Mouse (Mus musculus) embryonic facial prominence, embryonic 11.5 days (tissue): ENCODE results near the gene Uaca. TPM values are rescaled to one million over a fixed set of nuclear protein-coding genes. Genes with fewer than 3 reads are reported as not detected.

Experiments
- ATAC-seq: fragments of 200-750 bp; cut with Nextera tagmentation; replicated peaks from 2 replicates; pipeline ENCODE4 v1.8.0; 2017; ENCODE audit warnings: low read depth; ENCODE audit not compliant: insufficient number of reproducible peaks, low FRiP score, low TSS enrichment
- DNase-seq: peaks from one replicate; pipeline ENCODE4 v3.0.0-alpha.2; 2015; ENCODE audit warnings: low spot score
- H3K27ac ChIP-seq: fragments of 300-500 bp; sonication (generic); replicated peaks from 2 replicates; pipeline ENCODE4 v1.5.1; 2014; ENCODE audit warnings: mild to moderate bottlenecking, low read depth, low read length, control low read depth
- H3K27me3 ChIP-seq: fragments of 300-500 bp; sonication (generic); 2 replicates; pipeline ENCODE4 v1.6.1; 2014; ENCODE audit warnings: mild to moderate bottlenecking, low read length, moderate library complexity, mixed read lengths; ENCODE audit not compliant: control insufficient read depth, insufficient read depth
- H3K36me3 ChIP-seq: fragments of 300-500 bp; sonication (generic); replicated peaks from 2 replicates; pipeline ENCODE4 v1.6.1; 2014; ENCODE audit warnings: low read depth, mild to moderate bottlenecking, low read length, moderate library complexity, mixed read lengths; ENCODE audit not compliant: control insufficient read depth, insufficient read depth
- H3K4me1 ChIP-seq: fragments of 300-500 bp; sonication (generic); 2 replicates; pipeline ENCODE4 v1.6.1; 2014; ENCODE audit warnings: low read length, mixed read lengths; ENCODE audit not compliant: control insufficient read depth, insufficient read depth
- H3K4me2 ChIP-seq: fragments of 300-500 bp; sonication (generic); 2 replicates; pipeline ENCODE4 v1.6.1; 2014; ENCODE audit warnings: low read depth, mild to moderate bottlenecking, control low read depth, low read length, moderate library complexity
- H3K4me3 ChIP-seq: fragments of 300-500 bp; sonication (generic); 2 replicates; pipeline ENCODE4 v1.5.1; 2014; ENCODE audit warnings: low read depth, low read length, control low read depth
- H3K9ac ChIP-seq: fragments of 300-500 bp; sonication (generic); replicated peaks from 2 replicates; pipeline ENCODE4 v1.6.1; 2014; ENCODE audit warnings: mild to moderate bottlenecking, control low read depth, low read length
- H3K9me3 ChIP-seq: fragments of 300-500 bp; sonication (generic); replicated peaks from 2 replicates; pipeline ENCODE4 v1.6.1; 2016; ENCODE audit warnings: mild to moderate bottlenecking, low read length, inconsistent platforms, mixed read lengths; ENCODE audit not compliant: control insufficient read depth
- WGBS: fragments of 180-500 bp; shearing (Covaris S2); extraction: QIAGEN DNeasy Blood & Tissue Kit; methylation state at CpG from one replicate; pipeline ENCODE4 v1.1.7; 2014; 5-methylcytosine and 5-hydroxymethylcytosine counted together
- polyA plus RNA-seq: library from polyadenylated mRNA; unstranded; fragments of >200 nt; fragmentation: Nextera tagmentation; extraction: Ambion mirVana; gene quantifications from 2 replicates; pipeline ENCODE4 v1.2.1, GENCODE M21; 2014

Uaca gene
- polyA plus RNA-seq: 22.1 and 22.8 TPM in 2 replicates

GRCm38 (mm10) chr9:60794210-60794840 is at the start of gene Uaca:
Gene Uaca (plus strand): TSS chr9:60794542.
- H3K9me3 ChIP-seq: no peaks in the 10 kb centered on the region
- H3K9ac ChIP-seq: peak within 1 kb of the TSS; percentile 73

GRCm38 (mm10) chr9:60744971-60745370 is 49.4 kb upstream of the Uaca start:
- no peak overlapping the region for H3K4me2 ChIP-seq
- H3K27me3 ChIP-seq: no peaks in the 10 kb centered on the region
- WGBS: 56% methylated on average over 4 of the region's 4 CpGs
- H3K27ac ChIP-seq: no peak overlapping the region
- no peak for ATAC-seq
- no peak for DNase-seq
- H3K36me3 ChIP-seq: no peaks in the 10 kb centered on the region
- H3K9me3 ChIP-seq: no peaks in the 10 kb centered on the region
- H3K9ac ChIP-seq: no peak overlapping the region
- H3K4me3 ChIP-seq: no peak overlapping the region
- H3K4me1 ChIP-seq: no peaks in the 10 kb centered on the region

More at GRCm38 (mm10) chr9:60794210-60794840, at the start of gene Uaca:
- ATAC-seq (peak; percentile 96), DNase-seq (peak; percentile 97)
- peak within 1 kb of the TSS; percentile 80 for H3K4me3 ChIP-seq
- peaks cover 4% of the 10 kb centered on the region; the same call in 1 of the 2 replicates for H3K4me1 ChIP-seq
- WGBS: under 1% methylated on average over 45 of the region's 45 CpGs
- H3K27ac ChIP-seq: peak within 1 kb of the TSS; percentile 67
- H3K4me2 ChIP-seq: peak within 1 kb of the TSS; percentile 95
- H3K27me3 ChIP-seq: no peaks in the 10 kb centered on the region
- H3K36me3 ChIP-seq: no peaks in the 10 kb centered on the region

- no peak overlapping the region for H3K4me2 ChIP-seq
- ATAC-seq (no peak), DNase-seq (no peak)
- WGBS: 62% methylated on average over 6 of the region's 6 CpGs
- no peaks in the 10 kb centered on the region for H3K36me3 ChIP-seq
- no peak overlapping the region for H3K27ac ChIP-seq
- H3K9ac ChIP-seq: no peak overlapping the region
- H3K27me3 ChIP-seq: no peaks in the 10 kb centered on the region
- H3K9me3 ChIP-seq: no peaks in the 10 kb centered on the region
- H3K4me3 ChIP-seq: no peak overlapping the region
- no peaks in the 10 kb centered on the region for H3K4me1 ChIP-seq
Observed at GRCm38 (mm10) chr9:60746561-60746960, 47.8 kb upstream of the Uaca start.

GRCm38 (mm10) chr9:60747672-60748071 is 46.7 kb upstream of the Uaca start:
- 87% methylated on average over 5 of the region's 5 CpGs for WGBS
- no peak overlapping the region for H3K4me3 ChIP-seq
- H3K36me3 ChIP-seq: no peaks in the 10 kb centered on the region
- no peak for ATAC-seq
- no peak overlapping the region for H3K27ac ChIP-seq
- no peaks in the 10 kb centered on the region for H3K27me3 ChIP-seq
- H3K4me2 ChIP-seq: no peak overlapping the region
- no peak overlapping the region for H3K9ac ChIP-seq
- H3K9me3 ChIP-seq: no peaks in the 10 kb centered on the region
- no peaks in the 10 kb centered on the region for H3K4me1 ChIP-seq
- DNase-seq: no peak

GRCm38 (mm10) chr9:60748191-60748590 is 46.2 kb upstream of the Uaca start:
- Histone ChIP-seq H3K4me3 (no peak overlapping the region), H3K4me2 (no peak overlapping the region), H3K4me1 (no peaks in the 10 kb centered on the region), H3K27me3 (no peaks in the 10 kb centered on the region), H3K27ac (no peak overlapping the region), H3K36me3 (no peaks in the 10 kb centered on the region), H3K9me3 (no peaks in the 10 kb centered on the region), H3K9ac (no peak overlapping the region)
- WGBS: 77% methylated on average over 2 of the region's 2 CpGs
- no peak for ATAC-seq
- DNase-seq: no peak

- H3K9me3 ChIP-seq: no peaks in the 10 kb centered on the region
- no peak overlapping the region for H3K27ac ChIP-seq
- no peak overlapping the region for H3K4me3 ChIP-seq
- DNase-seq (no peak), ATAC-seq (no peak)
- no peaks in the 10 kb centered on the region for H3K4me1 ChIP-seq
- H3K9ac ChIP-seq: no peak overlapping the region
- no peaks in the 10 kb centered on the region for H3K27me3 ChIP-seq
- WGBS: 87% methylated on average over 2 of the region's 2 CpGs
- no peaks in the 10 kb centered on the region for H3K36me3 ChIP-seq
- H3K4me2 ChIP-seq: no peak overlapping the region
Observed at GRCm38 (mm10) chr9:60749105-60749504, 45.2 kb upstream of the Uaca start.

- no peaks in the 10 kb centered on the region for H3K4me1 ChIP-seq
- no peak for ATAC-seq
Observed at GRCm38 (mm10) chr9:60751098-60751497, 43.2 kb upstream of the Uaca start.

GRCm38 (mm10) chr9:60751971-60752370 is 42.4 kb upstream of the Uaca start:
- H3K36me3 ChIP-seq: no peaks in the 10 kb centered on the region
- H3K27ac ChIP-seq: no peak overlapping the region
- ATAC-seq (no peak), DNase-seq (no peak)
- no peaks in the 10 kb centered on the region for H3K4me1 ChIP-seq
- no peak overlapping the region for H3K4me3 ChIP-seq
- H3K9me3 ChIP-seq: no peaks in the 10 kb centered on the region
- H3K9ac ChIP-seq: no peak overlapping the region
- no peaks in the 10 kb centered on the region for H3K27me3 ChIP-seq
- WGBS: 62% methylated on average over 6 of the region's 6 CpGs
- no peak overlapping the region for H3K4me2 ChIP-seq

More at GRCm38 (mm10) chr9:60751098-60751497, 43.2 kb upstream of the Uaca start:
- DNase-seq: no peak
- Histone ChIP-seq H3K4me2 (no peak overlapping the region), H3K9me3 (no peaks in the 10 kb centered on the region), H3K27ac (no peak overlapping the region), H3K36me3 (no peaks in the 10 kb centered on the region), H3K9ac (no peak overlapping the region), H3K27me3 (no peaks in the 10 kb centered on the region), H3K4me3 (no peak overlapping the region)
- 88% methylated on average over 5 of the region's 5 CpGs for WGBS
